Mouse (Mus musculus): ENCODE measurements around the gene Gpam. TPM values are rescaled to one million over a fixed set of nuclear protein-coding genes. Genes with fewer than 3 reads are reported as not detected.

The Gpam gene
- polyA plus RNA-seq, 1 experiment from 2014 or later, result 9.9 TPM

- H3K4me3 ChIP-seq (ENCODE audit: low read depth, low read length), result peak overlapping the region; percentile 16; the same call in 1 of the 2 replicates
- WGBS (ENCODE audit: insufficient replicate concordance), result 2% methylated on average over 7 of the region's 7 CpGs
- no peak overlapping the region for H3K27ac ChIP-seq (ENCODE audit: low read depth, low read length)
- no peak overlapping the region for H3K9ac ChIP-seq (ENCODE audit: low read depth, low read length)
- no peaks in the 10 kb centered on the region for H3K36me3 ChIP-seq (ENCODE audit: control insufficient read depth, insufficient read depth, low read length)
- peak overlapping the region; percentile 60 for H3K4me2 ChIP-seq
- no peaks in the 10 kb centered on the region for H3K27me3 ChIP-seq (ENCODE audit: control insufficient read depth, insufficient read depth, low read length)
- no peaks in the 10 kb centered on the region for H3K4me1 ChIP-seq (ENCODE audit: control insufficient read depth, insufficient read depth, low read length)
- peaks cover 9% of the 10 kb centered on the region; the same call in 1 of the 2 replicates for H3K9me3 ChIP-seq (replicated peaks; ENCODE audit: control insufficient read depth, low read length)
- ATAC-seq (replicated peaks; ENCODE audit: insufficient number of reproducible peaks, low FRiP score, low TSS enrichment), result no peak
These were observed 66.1 kb downstream of the Gpam start for GRCm38 (mm10) chr19:55060964-55061363.

DNA sequence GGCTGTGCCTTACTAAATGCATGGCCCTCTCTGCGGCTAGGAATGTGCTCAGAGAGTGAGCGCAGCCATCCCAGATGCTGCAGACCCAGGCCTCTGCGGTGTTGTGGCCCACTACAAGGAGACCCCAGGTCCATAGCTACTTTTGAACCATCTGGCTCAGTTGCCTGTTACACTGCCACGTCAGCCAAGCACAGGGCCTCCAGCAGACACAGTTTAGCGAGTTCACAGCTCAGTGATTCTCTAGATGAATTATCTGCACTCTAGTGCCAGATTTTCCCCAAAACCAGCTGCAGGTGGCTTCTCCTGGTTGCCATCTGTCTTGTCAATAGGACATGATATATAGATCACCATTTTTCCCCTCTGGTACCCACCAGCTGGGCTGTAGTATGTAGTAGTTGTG, 69.6 kb downstream of the Gpam start:
- no peaks in the 10 kb centered on the region for H3K36me3 ChIP-seq (ENCODE audit: control insufficient read depth, insufficient read depth, low read length)
- H3K27me3 ChIP-seq (ENCODE audit: control insufficient read depth, insufficient read depth, low read length), result no peaks in the 10 kb centered on the region
- no peaks in the 10 kb centered on the region for H3K4me1 ChIP-seq (ENCODE audit: control insufficient read depth, insufficient read depth, low read length)
- H3K27ac ChIP-seq (ENCODE audit: low read depth, low read length), result no peak overlapping the region
- H3K4me3 ChIP-seq (ENCODE audit: low read depth, low read length), result no peak overlapping the region
- 71% methylated on average over 5 of the region's 5 CpGs for WGBS (ENCODE audit: insufficient replicate concordance)
- no peak overlapping the region for H3K9ac ChIP-seq (ENCODE audit: low read depth, low read length)
- H3K4me2 ChIP-seq, result no peak overlapping the region
- ATAC-seq (replicated peaks; ENCODE audit: insufficient number of reproducible peaks, low FRiP score, low TSS enrichment), result no peak
- H3K9me3 ChIP-seq (replicated peaks; ENCODE audit: control insufficient read depth, low read length), result peaks cover 9% of the 10 kb centered on the region; the same call in 1 of the 2 replicates

DNA sequence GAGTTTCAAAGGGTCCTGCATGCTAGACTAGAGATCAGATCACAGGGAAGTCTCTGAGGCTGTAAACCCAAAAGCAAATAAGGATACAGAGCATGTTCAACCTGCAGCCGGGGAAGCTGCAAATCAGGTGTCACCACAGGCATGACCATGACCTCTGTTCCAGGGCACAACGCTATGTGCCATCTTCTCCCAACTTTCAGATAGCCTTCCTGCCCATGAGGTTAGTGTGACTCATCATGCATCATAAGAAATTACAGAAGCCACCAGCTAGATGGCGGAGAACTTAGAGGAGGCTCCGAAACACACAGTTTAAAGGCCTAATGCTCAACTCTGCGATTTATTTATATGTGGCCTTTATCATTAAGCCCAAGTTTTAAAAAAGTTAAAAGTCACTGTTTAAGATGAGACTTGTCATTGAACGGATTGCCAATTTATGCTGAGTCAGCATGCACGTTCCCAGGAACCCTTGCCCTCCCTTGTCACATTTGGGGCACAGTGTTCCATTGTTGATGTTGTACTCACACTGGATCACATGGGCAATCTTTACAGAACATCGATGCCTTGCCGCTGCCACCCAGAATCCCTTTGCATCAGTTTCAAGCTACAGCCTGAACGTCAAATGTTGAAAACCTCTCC, 71.3 kb downstream of the Gpam start:
- H3K4me2 ChIP-seq, result no peak overlapping the region
- no peaks in the 10 kb centered on the region for H3K27me3 ChIP-seq (ENCODE audit: control insufficient read depth, insufficient read depth, low read length)
- no peak overlapping the region for H3K27ac ChIP-seq (ENCODE audit: low read depth, low read length)
- no peak overlapping the region for H3K9ac ChIP-seq (ENCODE audit: low read depth, low read length)
- no peaks in the 10 kb centered on the region for H3K36me3 ChIP-seq (ENCODE audit: control insufficient read depth, insufficient read depth, low read length)
- 84% methylated on average over 10 of the region's 10 CpGs for WGBS (ENCODE audit: insufficient replicate concordance)
- no peak overlapping the region for H3K4me3 ChIP-seq (ENCODE audit: low read depth, low read length)
- ATAC-seq (replicated peaks; ENCODE audit: insufficient number of reproducible peaks, low FRiP score, low TSS enrichment), result no peak
- H3K4me1 ChIP-seq (ENCODE audit: control insufficient read depth, insufficient read depth, low read length), result no peaks in the 10 kb centered on the region
- H3K9me3 ChIP-seq (replicated peaks; ENCODE audit: control insufficient read depth, low read length), result peaks cover 9% of the 10 kb centered on the region; the same call in 1 of the 2 replicates

DNA sequence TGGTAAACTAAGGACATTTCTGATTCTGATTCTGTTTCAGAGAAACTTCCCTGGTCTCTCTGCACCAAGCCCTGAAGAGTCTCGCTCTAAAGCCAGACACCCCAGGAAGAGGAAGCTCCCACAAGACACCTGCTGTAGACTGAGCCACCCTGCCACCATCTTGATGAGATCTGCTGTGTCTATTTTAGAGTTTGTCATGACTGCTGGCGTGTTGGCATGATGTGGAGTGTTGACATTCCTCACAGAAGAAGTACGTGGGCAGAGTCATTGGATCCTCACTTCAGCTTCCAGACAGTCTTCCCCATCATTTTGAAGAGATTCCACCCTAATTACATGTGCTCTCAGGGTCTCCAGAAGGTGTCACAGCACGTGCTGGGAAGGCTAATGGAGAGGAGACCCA, 73.9 kb downstream of the Gpam start:
- no peaks in the 10 kb centered on the region for H3K27me3 ChIP-seq (ENCODE audit: control insufficient read depth, insufficient read depth, low read length)
- no peak overlapping the region for H3K4me3 ChIP-seq (ENCODE audit: low read depth, low read length)
- no peaks in the 10 kb centered on the region for H3K36me3 ChIP-seq (ENCODE audit: control insufficient read depth, insufficient read depth, low read length)
- no peak overlapping the region for H3K4me2 ChIP-seq
- no peaks in the 10 kb centered on the region for H3K4me1 ChIP-seq (ENCODE audit: control insufficient read depth, insufficient read depth, low read length)
- ATAC-seq (replicated peaks; ENCODE audit: insufficient number of reproducible peaks, low FRiP score, low TSS enrichment), result no peak
- H3K9me3 ChIP-seq (replicated peaks; ENCODE audit: control insufficient read depth, low read length), result no peaks in the 10 kb centered on the region
- WGBS (ENCODE audit: insufficient replicate concordance), result 64% methylated on average over 4 of the region's 4 CpGs
- no peak overlapping the region for H3K9ac ChIP-seq (ENCODE audit: low read depth, low read length)
- no peak overlapping the region for H3K27ac ChIP-seq (ENCODE audit: low read depth, low read length)

DNA sequence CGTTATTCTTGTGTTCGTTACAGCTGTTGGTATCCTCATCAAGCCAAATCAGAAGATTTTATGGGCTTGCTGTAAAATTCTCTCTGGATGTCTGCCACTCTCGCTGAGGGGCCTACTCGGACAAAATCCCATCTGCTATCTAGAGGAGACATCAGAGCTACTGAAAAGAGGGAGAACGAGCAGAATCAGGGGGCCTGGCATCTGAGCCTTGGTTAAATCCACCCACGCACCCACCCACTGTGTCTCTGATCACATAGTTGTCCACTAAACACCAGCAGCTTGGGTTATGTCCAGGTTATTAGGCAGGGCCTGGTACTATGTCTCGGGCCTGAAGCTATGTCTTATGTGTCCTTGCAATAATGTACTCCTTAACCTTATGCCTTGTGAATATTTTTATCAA, 89.6 kb downstream of the Gpam start:
- Histone ChIP-seq H3K4me1 (ENCODE audit: control insufficient read depth, insufficient read depth, low read length) (no peaks in the 10 kb centered on the region), H3K4me3 (ENCODE audit: low read depth, low read length) (no peak overlapping the region), H3K36me3 (ENCODE audit: control insufficient read depth, insufficient read depth, low read length) (no peaks in the 10 kb centered on the region), H3K9ac (ENCODE audit: low read depth, low read length) (no peak overlapping the region), H3K9me3 (replicated peaks; ENCODE audit: control insufficient read depth, low read length) (no peaks in the 10 kb centered on the region), H3K27me3 (ENCODE audit: control insufficient read depth, insufficient read depth, low read length) (no peaks in the 10 kb centered on the region), H3K27ac (ENCODE audit: low read depth, low read length) (no peak overlapping the region), H3K4me2 (no peak overlapping the region)
- 74% methylated on average over 7 of the region's 7 CpGs for WGBS (ENCODE audit: insufficient replicate concordance)
- no peak for ATAC-seq (replicated peaks; ENCODE audit: insufficient number of reproducible peaks, low FRiP score, low TSS enrichment)

DNA sequence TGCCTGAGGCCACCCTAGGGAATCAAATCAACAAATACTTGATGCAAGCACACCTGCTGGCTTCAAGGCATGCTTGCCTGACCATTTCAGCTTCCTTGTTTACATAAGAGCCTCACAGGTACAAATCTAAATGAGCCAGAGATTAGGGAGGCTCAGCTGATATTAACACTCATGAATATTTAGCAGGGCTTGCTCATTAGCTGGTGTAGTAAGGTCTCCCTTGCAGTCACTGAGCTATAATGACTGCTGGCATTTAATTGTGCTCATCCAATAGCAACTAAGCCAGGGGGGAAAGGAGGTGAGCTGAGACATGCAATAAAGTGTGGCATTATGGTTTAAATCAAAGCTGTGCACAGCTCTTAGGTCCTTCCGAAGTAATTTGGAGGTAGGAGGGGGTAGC, 108.2 kb downstream of the Gpam start:
- Histone ChIP-seq H3K4me1 (ENCODE audit: control insufficient read depth, insufficient read depth, low read length) (no peaks in the 10 kb centered on the region), H3K27me3 (ENCODE audit: control insufficient read depth, insufficient read depth, low read length) (no peaks in the 10 kb centered on the region), H3K27ac (ENCODE audit: low read depth, low read length) (no peak overlapping the region), H3K36me3 (ENCODE audit: control insufficient read depth, insufficient read depth, low read length) (no peaks in the 10 kb centered on the region), H3K4me3 (ENCODE audit: low read depth, low read length) (no peak overlapping the region), H3K9ac (ENCODE audit: low read depth, low read length) (no peak overlapping the region), H3K9me3 (replicated peaks; ENCODE audit: control insufficient read depth, low read length) (no peaks in the 10 kb centered on the region), H3K4me2 (no peak overlapping the region)
- no peak for ATAC-seq (replicated peaks; ENCODE audit: insufficient number of reproducible peaks, low FRiP score, low TSS enrichment)
- WGBS (ENCODE audit: insufficient replicate concordance), result 53% methylated on average over 1 of the region's 1 CpGs

Other genes starting within 250 kb of the Gpam start
- gene Tectb, start 53.5 kb upstream of the Gpam start, polyA plus RNA-seq (2014; fragmentation: Nextera tagmentation; extraction: Ambion mirVana), result not detected in 2 replicates
- gene Gucy2g, start 114.0 kb upstream of the Gpam start, polyA plus RNA-seq (2014; fragmentation: Nextera tagmentation; extraction: Ambion mirVana), result not detected in 2 replicates
- gene Acsl5, start 124.7 kb upstream of the Gpam start, polyA plus RNA-seq (2014; fragmentation: Nextera tagmentation; extraction: Ambion mirVana), result 28.6 and 35.8 TPM in 2 replicates
- gene Zdhhc6, start 188.8 kb upstream of the Gpam start, polyA plus RNA-seq (2014; fragmentation: Nextera tagmentation; extraction: Ambion mirVana), result 76.1 and 82.5 TPM in 2 replicates
- gene Vti1a, start 189.1 kb upstream of the Gpam start, polyA plus RNA-seq (2014; fragmentation: Nextera tagmentation; extraction: Ambion mirVana), result 17.5 and 19.0 TPM in 2 replicates